Mouse (Mus musculus) ovary, postnatal 10 days (tissue): Measurements from ENCODE around the gene Dcaf6.

Experiments used
- DNase-seq: peaks from one replicate; pipeline ENCODE4 v3.0.0; 2022; ENCODE audit warnings: low spot score

Gene Dcaf6

DNA sequence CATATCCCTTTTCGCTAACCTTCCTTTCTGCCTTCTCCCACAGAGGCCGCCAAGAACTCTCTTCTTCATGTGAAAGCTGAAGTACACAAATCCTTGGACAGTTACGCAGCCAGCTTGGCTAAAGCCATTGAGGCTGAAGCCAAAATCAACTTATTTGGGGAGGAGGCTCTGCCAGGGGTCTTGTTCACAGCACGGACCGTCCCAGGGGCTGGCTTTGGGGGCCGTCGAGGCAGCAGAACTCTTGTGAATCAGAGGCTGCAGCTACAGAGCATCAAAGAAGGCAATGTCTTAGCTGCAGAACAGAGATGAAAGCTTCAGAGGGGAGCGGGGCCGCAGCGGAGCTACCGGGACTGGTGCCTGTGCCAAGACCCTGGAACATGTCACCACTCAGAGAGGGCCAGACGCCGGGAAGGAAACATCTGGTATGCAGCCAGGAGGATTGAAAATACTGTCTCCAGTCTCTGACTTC lies 138.8 kb downstream of the Dcaf6 start:
- DNase-seq: peak; percentile 27

DNA sequence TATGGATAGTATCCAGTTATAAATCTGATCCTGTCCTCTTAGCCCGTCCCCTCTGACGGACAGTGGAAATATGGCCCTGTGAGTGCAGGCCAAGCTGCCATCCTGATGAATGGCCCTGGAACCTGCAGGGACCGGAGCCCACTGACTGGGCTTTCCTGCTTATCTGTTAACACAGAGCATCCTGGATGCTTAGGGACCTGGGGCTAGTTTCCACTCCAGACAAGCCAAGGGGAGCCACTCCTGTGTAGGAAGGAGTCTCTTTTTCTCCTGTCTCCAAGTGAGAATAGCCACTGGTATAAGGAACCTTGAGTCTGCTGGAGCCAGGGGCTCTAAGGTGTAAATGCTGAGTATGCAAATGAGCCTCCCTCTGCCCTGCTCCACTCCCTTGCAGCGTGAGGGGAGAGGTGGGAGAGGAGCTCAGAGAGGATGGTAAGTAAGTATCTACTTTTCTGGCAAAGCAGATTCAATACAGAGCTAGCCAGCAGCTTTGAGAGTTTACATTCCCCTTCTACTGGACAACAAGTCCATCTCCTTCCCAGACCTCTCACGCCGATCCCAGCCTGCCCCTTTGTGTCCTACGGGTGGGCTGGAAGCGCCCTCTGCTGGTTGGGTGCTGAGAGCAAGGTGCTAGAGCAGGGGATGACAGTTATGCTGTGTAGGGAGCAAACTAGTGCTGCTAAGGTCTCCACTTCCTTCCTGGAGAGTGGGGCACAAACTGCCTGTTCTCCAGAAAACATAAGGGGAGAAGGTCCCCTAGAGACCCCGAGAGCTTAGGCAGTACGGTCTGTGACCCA lies 139.9 kb downstream of the Dcaf6 start:
- peak; percentile 50 for DNase-seq

DNA sequence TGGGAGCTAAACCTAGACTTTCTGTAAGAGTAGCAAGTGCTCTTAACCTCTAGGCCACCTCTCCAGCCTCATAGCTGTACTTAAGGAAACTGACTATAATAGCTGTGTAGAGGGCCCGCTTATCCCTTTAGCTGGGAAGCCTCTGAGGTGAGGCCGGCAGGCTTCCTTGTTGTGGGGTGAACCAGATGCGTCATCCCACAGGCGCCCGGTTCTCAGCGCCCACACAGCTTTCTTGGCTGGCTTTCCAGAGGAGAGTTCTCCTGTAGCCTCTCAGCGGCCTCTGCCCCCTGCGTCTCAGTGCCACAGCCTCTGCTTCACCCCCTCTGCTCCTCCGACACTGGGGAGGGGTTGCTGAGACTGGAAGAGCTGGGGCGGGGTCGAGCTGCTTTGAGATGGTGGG lies 143.9 kb downstream of the Dcaf6 start:
- no peak for DNase-seq

DNA sequence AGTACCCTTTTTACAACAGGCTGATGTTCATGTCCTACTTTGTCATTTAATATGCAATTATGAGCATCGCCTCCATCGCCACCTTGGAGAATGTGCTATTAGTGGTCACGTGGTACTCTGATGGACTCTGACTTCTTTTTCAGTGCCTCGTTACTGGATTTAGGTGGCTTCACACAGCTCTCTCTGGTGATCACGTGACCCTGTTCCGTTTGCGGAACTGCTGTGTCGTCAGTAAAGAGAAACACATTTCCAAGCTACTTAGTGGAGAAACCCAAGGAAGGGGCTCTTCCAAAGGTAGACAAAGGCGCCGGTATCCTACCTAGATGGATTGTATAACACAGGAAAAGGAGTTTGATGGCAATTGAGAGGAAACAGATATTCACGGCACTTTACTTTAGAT lies 152.1 kb downstream of the Dcaf6 start:
- no peak for DNase-seq

DNA sequence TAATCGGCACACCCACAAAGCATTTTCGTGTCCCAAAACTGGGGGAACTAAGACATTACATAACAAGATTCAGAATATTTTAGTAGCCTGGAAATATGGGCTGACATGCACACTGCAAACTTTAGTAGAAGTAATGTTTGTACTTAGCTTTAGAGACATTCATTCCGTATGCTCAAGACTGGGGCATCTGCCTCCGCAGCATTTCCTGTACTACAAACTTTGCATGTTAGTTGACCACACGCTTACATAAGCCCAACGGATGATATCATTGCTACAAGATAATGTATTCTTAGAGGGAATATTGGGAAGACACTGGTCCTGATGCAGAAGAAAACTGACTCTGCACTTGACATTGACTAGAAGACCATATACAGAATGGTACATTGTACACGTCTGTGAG lies 155.9 kb downstream of the Dcaf6 start:
- no peak for DNase-seq

DNA sequence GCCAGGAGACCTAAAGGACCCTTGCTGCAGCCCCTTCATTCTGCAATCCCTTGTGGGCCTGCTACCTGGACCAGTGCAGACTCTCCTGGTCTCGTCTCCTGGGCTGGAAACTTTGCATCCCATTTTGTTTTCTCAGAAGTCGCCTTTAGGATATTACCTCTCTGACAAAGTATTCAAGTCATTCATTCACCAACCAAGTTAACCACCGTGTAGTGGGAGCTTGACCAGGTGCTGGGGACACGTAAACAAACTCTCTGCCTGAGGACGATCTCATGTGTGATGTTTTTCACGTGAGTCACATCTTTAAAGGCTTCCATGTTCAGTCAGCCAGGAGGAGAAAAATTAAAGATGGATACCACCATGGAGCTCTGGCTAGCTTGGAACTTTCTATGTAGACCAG lies 157.1 kb downstream of the Dcaf6 start:
- no peak for DNase-seq

DNA sequence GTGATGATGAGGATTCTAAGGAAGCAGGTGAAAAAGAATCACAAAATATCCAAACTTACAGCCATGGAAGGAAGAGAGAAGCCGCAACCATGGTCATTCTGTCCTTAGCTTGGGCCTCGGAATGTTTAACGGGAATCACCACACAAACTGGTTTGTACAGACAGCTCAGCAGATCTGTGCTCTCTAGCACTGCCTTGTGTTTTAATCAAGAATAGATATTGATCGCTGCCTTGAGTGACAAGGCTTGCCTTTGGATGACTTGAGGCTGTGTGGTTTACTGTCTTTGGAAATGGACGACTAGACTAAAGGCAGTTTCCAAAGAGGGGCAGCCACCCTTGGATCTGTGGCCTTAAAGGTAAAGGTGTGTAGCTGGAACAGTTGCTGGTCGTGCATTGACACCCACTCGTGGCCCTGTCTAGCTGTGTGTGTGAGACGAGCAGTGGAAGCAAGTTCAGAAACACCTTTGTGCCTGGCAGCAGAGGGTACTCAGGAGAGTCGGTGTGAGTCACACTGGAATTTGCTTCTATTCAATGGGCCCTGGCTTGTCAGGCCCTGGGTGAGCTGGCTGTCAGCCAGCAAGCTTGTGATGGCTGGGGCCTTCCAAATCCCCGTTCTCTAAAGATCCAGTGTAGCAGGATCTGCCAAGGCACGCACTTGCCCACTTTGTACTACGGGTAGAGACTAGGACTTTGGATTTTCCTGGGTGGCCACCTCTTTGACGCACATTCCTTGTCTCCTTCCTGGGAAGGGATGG lies 157.6 kb downstream of the Dcaf6 start:
- DNase-seq: no peak

DNA sequence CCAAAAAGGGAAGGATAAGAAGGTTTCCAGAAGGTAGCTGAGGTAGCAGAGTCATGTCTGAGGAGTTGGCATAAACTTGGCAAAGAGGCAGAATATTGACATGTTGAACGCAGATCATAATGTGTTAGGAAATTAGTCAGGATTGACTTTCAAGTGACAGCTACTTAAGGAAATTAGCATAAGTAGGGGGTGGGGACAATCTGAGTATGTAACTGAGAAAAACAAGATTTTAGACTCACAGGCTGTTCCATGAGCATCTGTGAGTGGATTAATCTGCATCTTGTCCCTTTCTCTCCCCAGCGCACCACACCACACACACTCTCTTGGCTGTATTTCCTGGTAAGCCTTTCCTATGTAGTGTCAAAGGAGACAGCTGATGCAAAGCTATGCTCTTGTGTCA lies 158.7 kb downstream of the Dcaf6 start:
- DNase-seq: no peak

DNA sequence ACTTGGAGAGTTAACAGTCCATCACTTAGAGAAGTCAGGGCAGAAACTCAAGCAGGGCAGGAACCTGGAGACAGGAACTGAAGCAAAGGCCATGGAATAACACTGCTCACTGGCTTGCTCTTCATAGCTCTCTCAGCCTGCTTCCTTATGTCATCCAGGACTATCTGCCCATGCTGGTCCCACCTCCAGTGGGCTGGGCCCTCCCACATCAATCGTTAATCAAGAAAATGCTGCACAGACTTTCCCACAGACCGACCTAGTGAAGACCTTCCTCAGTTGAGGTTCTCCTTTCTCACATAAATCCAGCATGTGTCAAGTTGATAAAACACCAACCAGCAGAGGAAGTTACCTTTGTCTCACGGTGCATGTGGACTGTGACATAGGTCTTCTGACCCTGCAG lies 159.2 kb downstream of the Dcaf6 start:
- no peak for DNase-seq

DNA sequence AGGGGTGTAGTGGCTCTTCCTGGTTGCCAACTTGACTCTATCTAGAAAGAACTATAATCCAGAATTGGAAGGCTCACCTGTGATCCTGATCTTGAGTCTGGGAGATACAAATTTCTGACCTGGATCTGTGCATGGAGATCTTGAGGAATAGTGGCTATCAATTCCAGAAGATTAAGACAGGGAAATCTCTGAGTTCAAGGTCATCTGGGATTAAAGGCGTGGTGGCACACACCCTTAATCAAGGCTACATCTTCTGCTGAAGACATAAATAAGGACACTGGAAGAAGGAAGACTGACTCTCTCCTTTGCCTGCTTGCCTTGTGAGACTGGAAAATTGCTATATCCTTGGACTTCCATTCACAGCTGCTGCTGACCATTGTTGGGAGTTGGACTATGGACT lies 164.8 kb downstream of the Dcaf6 start, which contains the start of gene Gpr161:
Gene Gpr161, plus strand, starts transcription at position 301 of the 400 bp plus-strand sequence.
- no peak for DNase-seq

DNA sequence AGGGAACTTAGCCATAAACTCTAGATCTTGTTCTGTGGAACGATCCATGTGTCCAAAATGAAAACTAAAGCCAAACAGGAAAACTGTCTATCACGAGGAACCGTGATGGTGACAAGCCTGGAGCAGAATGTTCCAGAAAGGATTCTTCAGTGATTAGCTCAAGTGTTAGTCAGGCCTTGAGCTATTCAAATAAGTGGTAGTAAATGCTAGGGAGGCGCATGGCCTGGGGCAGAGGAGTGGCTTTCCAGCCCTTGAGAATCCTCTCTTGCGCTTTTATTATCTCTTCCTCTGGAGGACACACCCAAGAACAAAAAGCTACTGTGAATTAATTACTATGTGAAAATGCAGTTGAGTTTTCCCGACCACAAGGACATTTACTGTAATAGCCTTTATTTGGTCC lies 168.7 kb downstream of the Dcaf6 start:
- no peak for DNase-seq

DNA sequence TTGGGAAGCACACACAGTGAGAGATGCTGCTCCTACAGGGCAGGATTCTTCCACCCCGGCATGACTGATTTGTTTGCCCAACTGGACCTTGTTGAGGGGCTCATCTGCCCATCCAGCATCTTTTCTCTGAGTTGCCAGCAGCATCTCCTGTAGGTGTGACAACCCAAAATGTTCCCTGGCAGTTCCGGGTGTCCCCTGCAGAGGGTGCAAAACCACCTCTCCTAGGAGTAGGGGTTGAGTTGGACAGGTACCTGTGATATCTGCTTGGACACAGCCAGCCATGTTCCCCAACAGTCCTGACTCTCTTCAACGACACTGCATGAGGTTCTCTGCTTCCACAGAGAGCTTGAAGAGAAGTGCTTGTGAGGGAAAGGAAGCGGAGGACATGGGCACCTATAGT lies 170.4 kb downstream of the Dcaf6 start:
- DNase-seq: no peak

DNA sequence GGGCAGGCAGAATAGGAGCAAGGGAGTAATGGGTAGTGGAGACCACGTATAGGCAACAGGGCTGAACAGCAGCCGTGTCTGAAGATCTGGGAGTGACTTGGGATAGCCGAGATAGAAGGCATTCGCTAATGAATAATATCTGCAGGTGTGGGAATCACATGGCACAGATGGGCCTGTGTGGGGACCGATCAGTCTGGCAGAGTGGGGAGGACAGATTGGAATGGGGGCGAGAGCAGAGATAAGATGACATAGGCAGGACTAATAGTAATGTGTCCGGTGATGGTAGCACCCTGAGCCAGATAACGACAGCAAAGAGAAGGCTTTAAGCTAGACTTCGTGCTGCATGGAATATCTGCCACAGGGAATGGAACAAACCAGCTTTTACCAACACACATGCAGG lies 172.1 kb downstream of the Dcaf6 start:
- no peak for DNase-seq

DNA sequence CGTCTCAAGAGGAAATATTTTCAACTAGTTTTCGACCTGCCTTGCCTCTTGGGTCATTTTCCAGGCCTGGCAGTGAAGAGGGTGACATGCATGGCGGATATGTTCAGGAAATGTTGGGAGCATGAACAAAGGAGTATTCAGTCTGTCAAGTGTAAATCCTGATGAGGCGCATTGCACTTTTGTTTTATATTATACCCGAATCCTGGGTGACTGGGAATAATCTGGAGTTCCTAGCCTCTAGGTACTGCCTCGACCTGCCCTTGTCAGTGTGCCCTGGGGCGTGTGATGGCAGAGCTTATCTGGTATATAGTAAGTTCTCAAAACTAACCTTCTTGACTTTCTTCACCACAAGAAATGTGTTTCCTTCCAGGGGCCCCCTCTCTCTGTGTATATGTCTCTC lies 176.2 kb downstream of the Dcaf6 start:
- no peak for DNase-seq

DNA sequence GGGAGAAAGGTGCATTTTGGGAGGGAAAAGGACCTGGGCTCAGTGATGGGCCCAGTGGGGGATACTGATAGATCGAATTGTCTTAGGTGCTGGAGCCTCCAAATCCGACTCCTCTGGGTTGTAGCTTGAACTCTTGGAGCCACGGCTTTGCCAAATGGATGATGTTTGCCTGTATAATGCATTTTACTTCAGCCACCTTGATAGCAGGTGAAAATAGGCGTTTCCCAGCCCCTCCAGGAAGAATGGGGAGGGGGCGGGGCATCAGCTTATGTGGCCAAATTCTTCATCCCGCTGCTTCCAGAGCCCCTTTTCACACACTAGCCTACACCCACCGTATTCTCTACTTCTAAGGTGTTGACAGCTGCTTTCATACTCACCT lies 177.3 kb downstream of the Dcaf6 start:
- no peak for DNase-seq

DNA sequence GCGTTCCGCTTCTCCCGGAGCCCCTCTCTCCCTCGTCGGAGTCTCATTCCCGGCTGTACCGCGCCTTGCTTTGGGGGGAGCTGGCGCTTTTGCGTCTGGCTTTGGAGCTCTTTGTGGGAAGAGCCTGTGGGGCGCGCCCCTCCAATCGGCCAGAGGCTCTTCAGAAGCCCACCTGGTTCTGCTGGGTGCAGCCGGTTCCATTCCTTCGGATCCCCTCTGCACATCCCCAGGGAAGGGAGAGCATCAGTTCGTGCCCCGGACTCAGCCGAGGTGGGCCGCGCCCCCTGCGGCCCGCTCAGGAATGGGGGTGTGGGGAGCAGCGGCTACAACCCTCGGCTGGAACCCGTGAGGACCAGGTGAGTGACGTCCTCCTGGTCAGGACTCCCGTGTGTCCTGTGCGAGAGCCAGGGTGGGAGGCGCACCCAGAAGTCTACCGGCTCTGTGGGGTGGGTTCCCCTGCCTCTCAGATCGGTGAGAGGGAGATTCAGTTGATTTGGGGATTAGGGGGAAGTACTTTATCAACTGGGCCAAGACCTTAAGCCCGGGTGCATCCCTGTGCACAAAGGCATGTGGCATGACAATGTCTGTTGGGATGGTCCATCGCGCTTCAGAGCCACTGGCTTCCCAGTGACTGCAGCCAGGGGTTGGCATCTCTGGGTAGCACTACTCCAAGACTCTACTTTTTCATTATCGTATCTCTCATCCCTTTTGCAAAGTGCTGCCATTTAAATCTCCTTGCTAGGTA lies 177.9 kb downstream of the Dcaf6 start:
- no peak for DNase-seq

DNA sequence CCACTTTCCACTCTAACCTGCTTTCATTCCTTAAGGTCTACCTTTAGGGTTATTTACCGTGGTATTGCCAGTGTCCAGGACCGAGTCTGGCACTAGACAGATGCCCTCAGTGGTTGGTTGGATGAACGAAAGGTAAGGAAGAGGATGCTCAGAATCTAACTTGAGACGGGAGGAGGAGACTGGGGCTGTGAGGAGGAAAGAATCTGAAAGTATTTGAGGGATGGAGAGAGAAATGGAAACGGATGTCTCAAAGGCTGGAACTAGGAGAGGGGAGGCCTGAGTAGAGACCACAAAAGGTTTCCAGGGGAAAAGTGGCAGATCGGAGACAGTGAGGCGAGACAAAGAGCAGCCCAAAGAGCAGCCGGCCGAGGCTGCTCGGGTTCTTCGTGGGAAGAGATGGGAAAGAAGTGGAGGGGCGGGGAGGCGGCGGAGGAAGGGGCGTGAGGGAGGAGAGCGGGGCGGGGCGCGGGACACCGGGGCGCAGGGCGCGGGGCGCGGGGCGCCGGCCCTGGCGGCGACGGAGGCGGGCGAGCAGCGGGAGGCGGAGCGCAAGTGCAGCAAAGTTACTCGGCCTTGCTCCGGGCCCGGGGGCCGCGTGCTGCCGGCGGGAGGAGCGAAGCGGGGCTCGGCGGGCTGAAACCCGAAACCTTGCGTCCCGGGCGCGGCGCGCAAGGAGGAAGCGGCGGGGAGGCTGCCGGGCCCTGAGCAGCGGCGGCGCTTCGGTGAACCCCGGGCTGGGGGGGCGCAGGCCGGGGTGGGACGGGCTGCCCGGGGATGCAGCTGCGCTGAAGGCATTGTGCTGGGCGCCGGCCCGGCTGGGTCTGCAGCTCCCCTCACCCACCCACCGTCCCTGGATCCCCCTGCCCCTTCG lies 178.7 kb downstream of the Dcaf6 start:
- peak; percentile 65 for DNase-seq

DNA sequence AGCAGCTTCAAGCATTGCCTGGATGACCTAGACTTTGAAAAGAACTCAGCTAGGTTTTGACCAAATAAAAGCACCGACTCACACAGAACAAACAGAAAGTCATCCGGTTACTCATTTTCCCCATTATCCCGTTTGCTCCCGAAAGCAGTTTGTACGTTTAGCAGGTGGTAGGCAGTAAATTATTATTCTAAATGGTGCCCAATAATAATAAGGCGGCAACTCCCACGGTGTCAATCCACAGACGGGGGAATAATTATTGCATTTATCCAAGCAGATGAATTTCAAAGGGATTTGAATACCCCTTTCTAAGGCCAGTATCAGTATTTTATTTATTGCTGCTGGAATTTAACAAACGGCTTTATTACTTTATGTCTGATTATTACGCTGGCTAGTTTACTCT lies 179.5 kb downstream of the Dcaf6 start:
- DNase-seq: no peak
